Mouse (Mus musculus) Patski (cell line): Measurements from ENCODE around the gene Twsg1. TPM values are rescaled to one million over a fixed set of nuclear protein-coding genes. Genes with fewer than 3 reads are reported as not detected.

ENCODE experiments used
- ATAC-seq: fragments of 100-300 bp; one replicate; pipeline ENCODE4 v1.8.0; 2021
- CTCF ChIA-PET: fragments of 350-600 bp; sonication (Branson Sonifier 250); formaldehyde crosslinking; loops from one replicate; lab custom pipeline; 2022; ENCODE audit warnings: inconsistent platforms; lab: Charles Lee
- POLR2A ChIA-PET: fragments of 350-600 bp; sonication (Branson Sonifier 250); formaldehyde crosslinking; loops from one replicate; lab custom pipeline; 2022; ENCODE audit warnings: antibody characterized with exemption, inconsistent platforms; lab: Charles Lee
- DNase-seq: peaks from one replicate; pipeline ENCODE4 v3.0.0-alpha.2; 2011; ENCODE audit warnings: low read depth, low spot score
- H3K27me3 ChIP-seq: fragments of 371-371 bp; one replicate; pipeline ENCODE4 v1.5.1; 2021
- CTCF ChIP-seq: fragments of 100-300 bp; IDR thresholded peaks from one replicate; pipeline ENCODE4 v1.5.1; 2021
- in situ Hi-C: fragments of 300-500 bp; cut with MboI; formaldehyde crosslinking; loops from 3 replicates; pipeline ENCODE4 v1.11.1; 2018; ENCODE audit warnings: low pct_unique_long_range_greater_than_20kb, mixed read lengths
- polyA plus RNA-seq: library from polyadenylated mRNA; unstranded; gene quantifications from one replicate; pipeline ENCODE4 v1.2.3, GENCODE M21; 2021

The Twsg1 gene
- polyA plus RNA-seq, 1 experiment from 2014 or later = 162 TPM

GRCm38 (mm10) chr17:65939461-65940192, 11.4 kb downstream of the Twsg1 start:
- POLR2A ChIA-PET = interaction anchor here (0.9 kb wide), 1 partner anchor 23 kb away, joined by 3 read pairs; no protein-coding TSS in a partner anchor
- peak; percentile 83 for ATAC-seq

GRCm38 (mm10) chr17:65937671-65938070, 13.4 kb downstream of the Twsg1 start:
- no peak for ATAC-seq
- ChIA-PET POLR2A (interaction anchor here (0.9 kb wide), 1 partner anchor 47 kb away, joined by 3 read pairs; no protein-coding TSS in a partner anchor), CTCF (interaction anchor here (0.7 kb wide), 1 partner anchor 9 kb away, joined by 3 read pairs; no protein-coding TSS in a partner anchor)

More at GRCm38 (mm10) chr17:65939461-65940192, 11.4 kb downstream of the Twsg1 start:
- in situ Hi-C loops = no loop called here
- DNase-seq = peak; percentile 93
- TF ChIP-seq CTCF = no peak
- H3K27me3 ChIP-seq = no peaks in the 10 kb centered on the region
- CTCF ChIA-PET = interaction anchor here (2.3 kb wide), 1 partner anchor 12 kb away, joined by 8 read pairs; no protein-coding TSS in a partner anchor

GRCm38 (mm10) chr17:65933741-65934140, 17.3 kb downstream of the Twsg1 start:
- TF ChIP-seq CTCF = no peak
- H3K27me3 ChIP-seq = no peaks in the 10 kb centered on the region
- in situ Hi-C loops = no loop called here
- ChIA-PET POLR2A (no interaction called here), CTCF (interaction anchor here (0.9 kb wide), 1 partner anchor 48 kb away, joined by 3 read pairs; the partner anchor contains the start of gene Ralbp1)
- DNase-seq (no peak), ATAC-seq (no peak)

More at GRCm38 (mm10) chr17:65937671-65938070, 13.4 kb downstream of the Twsg1 start:
- no peak for DNase-seq
- no peak for TF ChIP-seq CTCF
- in situ Hi-C loops = no loop called here
- no peaks in the 10 kb centered on the region for H3K27me3 ChIP-seq

GRCm38 (mm10) chr17:65931525-65931924, 19.5 kb downstream of the Twsg1 start:
- no peak for TF ChIP-seq CTCF
- in situ Hi-C loops = no loop called here
- ATAC-seq (no peak), DNase-seq (no peak)
- CTCF ChIA-PET = interaction anchor here (1.2 kb wide), 1 partner anchor 14 kb away, joined by 5 read pairs; no protein-coding TSS in a partner anchor
- POLR2A ChIA-PET = no interaction called here
- H3K27me3 ChIP-seq = no peaks in the 10 kb centered on the region

GRCm38 (mm10) chr17:65930960-65931359, 20.1 kb downstream of the Twsg1 start:
- ChIA-PET POLR2A (no interaction called here), CTCF (no interaction called here)
- in situ Hi-C loops = no loop called here
- DNase-seq (no peak), ATAC-seq (peak; percentile 66)
- TF ChIP-seq CTCF = no peak
- no peaks in the 10 kb centered on the region for H3K27me3 ChIP-seq

- in situ Hi-C loops = no loop called here
- no peak for DNase-seq
- POLR2A ChIA-PET = no interaction called here
- TF ChIP-seq CTCF = no peak
- CTCF ChIA-PET = no interaction called here
- ATAC-seq = no peak
- no peaks in the 10 kb centered on the region for H3K27me3 ChIP-seq
Measured at GRCm38 (mm10) chr17:65930158-65930826, 20.7 kb downstream of the Twsg1 start.

GRCm38 (mm10) chr17:65929319-65929978, 21.6 kb downstream of the Twsg1 start:
- no peak for TF ChIP-seq CTCF
- ATAC-seq = no peak
- no peak for DNase-seq
- CTCF ChIA-PET = no interaction called here
- H3K27me3 ChIP-seq = no peaks in the 10 kb centered on the region
- POLR2A ChIA-PET = no interaction called here
- in situ Hi-C loops = no loop called here

- no peaks in the 10 kb centered on the region for H3K27me3 ChIP-seq
- no peak for ATAC-seq
- ChIA-PET POLR2A (no interaction called here), CTCF (no interaction called here)
- no peak for TF ChIP-seq CTCF
- no peak for DNase-seq
- in situ Hi-C loops = no loop called here
Measured at GRCm38 (mm10) chr17:65927077-65927476, 23.9 kb downstream of the Twsg1 start.

GRCm38 (mm10) chr17:65924218-65924617, 26.8 kb downstream of the Twsg1 start:
- in situ Hi-C loops = no loop called here
- ATAC-seq (no peak), DNase-seq (no peak)
- ChIA-PET CTCF (no interaction called here), POLR2A (no interaction called here)
- no peak for TF ChIP-seq CTCF
- H3K27me3 ChIP-seq = no peaks in the 10 kb centered on the region

- in situ Hi-C loops = no loop called here
- no peaks in the 10 kb centered on the region for H3K27me3 ChIP-seq
- ATAC-seq (no peak), DNase-seq (no peak)
- no peak for TF ChIP-seq CTCF
- ChIA-PET CTCF (interaction anchor here (1.9 kb wide), 1 partner anchor 51 kb away, joined by 5 read pairs; no protein-coding TSS in a partner anchor), POLR2A (no interaction called here)
Measured at GRCm38 (mm10) chr17:65921975-65922374, 29.1 kb downstream of the Twsg1 start.
